Mouse (Mus musculus) testis, adult 2 months (tissue): ENCODE measurements around the gene Tmem44. TPM values are rescaled to one million over a fixed set of nuclear protein-coding genes. Genes with fewer than 3 reads are reported as not detected.
"Not testable (repeated sequence)": the region's sequence is repeated elsewhere in the genome, so short reads cannot be mapped to it uniquely, and the experiment has no call there.

Experiments used
- H3K27ac ChIP-seq: fragments of 200-500 bp; 2 replicates; pipeline ENCODE4 v1.5.1; 2012; ENCODE audit warnings: low read depth, low read length; ENCODE audit not compliant: control insufficient read depth, insufficient read depth
- H3K27me3 ChIP-seq: fragments of 200-500 bp; 2 replicates; pipeline ENCODE4 v1.6.1; 2012; ENCODE audit warnings: mild to moderate bottlenecking, low read length, moderate library complexity; ENCODE audit not compliant: control insufficient read depth, insufficient read depth
- H3K36me3 ChIP-seq: fragments of 200-500 bp; 2 replicates; pipeline ENCODE4 v1.6.1; 2012; ENCODE audit warnings: mild to moderate bottlenecking, low read length; ENCODE audit not compliant: control insufficient read depth, insufficient read depth
- H3K4me1 ChIP-seq: fragments of 200-500 bp; 2 replicates; pipeline ENCODE4 v1.6.1; 2012; ENCODE audit warnings: low read length; ENCODE audit not compliant: control insufficient read depth, insufficient read depth
- H3K4me3 ChIP-seq: fragments of 200-500 bp; 2 replicates; pipeline ENCODE4 v1.5.1; 2012; ENCODE audit warnings: low read depth, mild to moderate bottlenecking, low read length, moderate library complexity, mixed read lengths; ENCODE audit not compliant: control insufficient read depth
- CTCF ChIP-seq: fragments of 200-500 bp; IDR thresholded peaks from 2 replicates; pipeline ENCODE4 v1.5.1; 2012; ENCODE audit warnings: low read depth, mild to moderate bottlenecking, inconsistent platforms, low read length, moderate library complexity; ENCODE audit not compliant: control insufficient read depth, insufficient read depth, insufficient replicate concordance
- POLR2A ChIP-seq: fragments of 200-500 bp; IDR thresholded peaks from 2 replicates; pipeline ENCODE4 v1.6.1; 2012; ENCODE audit warnings: low read depth, mild to moderate bottlenecking, inconsistent platforms, low read length, moderate library complexity; ENCODE audit not compliant: control insufficient read depth
- polyA plus RNA-seq: library from polyadenylated mRNA; depleted of rRNA; stranded (reverse); fragments of >200 nt; gene quantifications from 2 replicates; pipeline ENCODE4 v1.2.3, GENCODE M21; 2012; rRNA removed

The Tmem44 gene
- polyA plus RNA-seq, 1 experiment = 1.2 TPM

- TF ChIP-seq CTCF = no peak
- H3K27ac ChIP-seq = no peak overlapping the region
- no peaks in the 10 kb centered on the region for H3K4me1 ChIP-seq
- no peak overlapping the region for H3K4me3 ChIP-seq
- H3K27me3 ChIP-seq = no peaks in the 10 kb centered on the region
- H3K36me3 ChIP-seq = no peaks in the 10 kb centered on the region
Observed at GRCm38 (mm10) chr16:30477006-30477405, 73.6 kb downstream of the Tmem44 start.

- Histone ChIP-seq H3K36me3 (no peaks in the 10 kb centered on the region), H3K27ac (no peak overlapping the region), H3K4me1 (no peaks in the 10 kb centered on the region), H3K4me3 (no peak overlapping the region), H3K27me3 (no peaks in the 10 kb centered on the region)
- no peak for TF ChIP-seq POLR2A
- no peak for TF ChIP-seq CTCF
Observed at GRCm38 (mm10) chr16:30475633-30476461, 74.8 kb downstream of the Tmem44 start.

GRCm38 (mm10) chr16:30472447-30472846 lies 78.2 kb downstream of the Tmem44 start:
- Histone ChIP-seq H3K27ac (no peak overlapping the region), H3K27me3 (no peaks in the 10 kb centered on the region), H3K4me1 (no peaks in the 10 kb centered on the region), H3K4me3 (no peak overlapping the region), H3K36me3 (no peaks in the 10 kb centered on the region)
- TF ChIP-seq CTCF (no peak), POLR2A (no peak)

GRCm38 (mm10) chr16:30471912-30472311 lies 78.7 kb downstream of the Tmem44 start:
- Histone ChIP-seq H3K36me3 (no peaks in the 10 kb centered on the region), H3K4me1 (no peaks in the 10 kb centered on the region), H3K27me3 (no peaks in the 10 kb centered on the region), H3K4me3 (no peak overlapping the region), H3K27ac (no peak overlapping the region)
- TF ChIP-seq CTCF = no peak
- no peak for TF ChIP-seq POLR2A

GRCm38 (mm10) chr16:30468944-30469343 lies 81.7 kb downstream of the Tmem44 start:
- no peaks in the 10 kb centered on the region for H3K27me3 ChIP-seq
- no peaks in the 10 kb centered on the region for H3K4me1 ChIP-seq
- no peak overlapping the region for H3K27ac ChIP-seq
- H3K36me3 ChIP-seq = no peaks in the 10 kb centered on the region
- no peak overlapping the region for H3K4me3 ChIP-seq
- TF ChIP-seq CTCF (no peak), POLR2A (no peak)

GRCm38 (mm10) chr16:30465680-30466298 lies 84.9 kb downstream of the Tmem44 start:
- H3K4me3 ChIP-seq = no peak overlapping the region
- no peak overlapping the region for H3K27ac ChIP-seq
- H3K27me3 ChIP-seq = no peaks in the 10 kb centered on the region
- H3K4me1 ChIP-seq = no peaks in the 10 kb centered on the region
- no peaks in the 10 kb centered on the region for H3K36me3 ChIP-seq
- no peak for TF ChIP-seq POLR2A
- TF ChIP-seq CTCF = no peak

- H3K36me3 ChIP-seq = not testable (repeated sequence)
Observed at GRCm38 (mm10) chr16:30464742-30465141, 85.9 kb downstream of the Tmem44 start.

More at GRCm38 (mm10) chr16:30464742-30465141, 85.9 kb downstream of the Tmem44 start:
- H3K27ac ChIP-seq, H3K27me3 ChIP-seq, H3K4me1 ChIP-seq, H3K4me3 ChIP-seq: not testable (repeated sequence)

Other genes with a start within 250 kb of the Tmem44 start
- 1.6 and 1.7 TPM in 2 replicates for gene Gp5, start 240.1 kb downstream of the Tmem44 start, polyA plus RNA-seq
- gene Atp13a3, start 144.9 kb downstream of the Tmem44 start, polyA plus RNA-seq = 6.6 and 8.9 TPM in 2 replicates
- gene Lsg1, start 36.8 kb upstream of the Tmem44 start, polyA plus RNA-seq = 11.2 and 11.9 TPM in 2 replicates
- 0.35 and 0.69 TPM in 2 replicates for gene Fam43a, start 48.9 kb upstream of the Tmem44 start, polyA plus RNA-seq